Mouse (Mus musculus) heart, embryonic 15.5 days (tissue): ENCODE data around the gene Ptafr. TPM values are rescaled to one million over a fixed set of nuclear protein-coding genes. Genes with fewer than 3 reads are reported as not detected.

Source experiments
- ATAC-seq: fragments of 200-750 bp; cut with Nextera tagmentation; replicated peaks from 2 replicates; pipeline ENCODE4 v1.8.0; 2017; ENCODE audit warnings: low read depth, moderate TSS enrichment; ENCODE audit not compliant: insufficient number of reproducible peaks, insufficient read depth, low FRiP score
- H3K27ac ChIP-seq: fragments of 300-500 bp; sonication (generic); 2 replicates; pipeline ENCODE4 v1.5.1; 2015; ENCODE audit warnings: mild to moderate bottlenecking, inconsistent platforms
- H3K27me3 ChIP-seq: fragments of 300-500 bp; sonication (generic); 2 replicates; pipeline ENCODE4 v1.6.1; 2015; ENCODE audit warnings: inconsistent platforms
- H3K36me3 ChIP-seq: fragments of 300-500 bp; sonication (generic); 2 replicates; pipeline ENCODE4 v1.6.1; 2015; ENCODE audit warnings: mild to moderate bottlenecking, inconsistent platforms
- H3K4me1 ChIP-seq: fragments of 300-500 bp; sonication (generic); replicated peaks from 2 replicates; pipeline ENCODE4 v1.6.1; 2015; ENCODE audit warnings: inconsistent platforms
- H3K4me2 ChIP-seq: fragments of 300-500 bp; sonication (generic); 2 replicates; pipeline ENCODE4 v1.6.1; 2015; ENCODE audit warnings: inconsistent platforms, mild to moderate bottlenecking, moderate library complexity
- H3K4me3 ChIP-seq: fragments of 300-500 bp; sonication (generic); 2 replicates; pipeline ENCODE4 v1.5.1; 2015; ENCODE audit warnings: mild to moderate bottlenecking, inconsistent platforms
- H3K9ac ChIP-seq: fragments of 300-500 bp; sonication (generic); 2 replicates; pipeline ENCODE4 v1.6.1; 2015; ENCODE audit warnings: mild to moderate bottlenecking, inconsistent platforms
- H3K9me3 ChIP-seq: fragments of 300-500 bp; sonication (generic); replicated peaks from 2 replicates; pipeline ENCODE4 v1.6.1; 2016; ENCODE audit warnings: inconsistent platforms
- WGBS: fragments of 180-500 bp; shearing (Covaris S2); methylation state at CpG from one replicate; pipeline ENCODE4 v1.1.7; 2015; ENCODE audit warnings: mixed read lengths; 5-methylcytosine and 5-hydroxymethylcytosine counted together
- polyA plus RNA-seq: library from polyadenylated mRNA; unstranded; fragments of >200 nt; fragmentation: Nextera tagmentation; extraction: Ambion mirVana; gene quantifications from 2 replicates; pipeline ENCODE4 v1.2.1, GENCODE M21; 2015

The Ptafr gene
- polyA plus RNA-seq, 1 experiment from 2014 or later, result 0.77 TPM

DNA sequence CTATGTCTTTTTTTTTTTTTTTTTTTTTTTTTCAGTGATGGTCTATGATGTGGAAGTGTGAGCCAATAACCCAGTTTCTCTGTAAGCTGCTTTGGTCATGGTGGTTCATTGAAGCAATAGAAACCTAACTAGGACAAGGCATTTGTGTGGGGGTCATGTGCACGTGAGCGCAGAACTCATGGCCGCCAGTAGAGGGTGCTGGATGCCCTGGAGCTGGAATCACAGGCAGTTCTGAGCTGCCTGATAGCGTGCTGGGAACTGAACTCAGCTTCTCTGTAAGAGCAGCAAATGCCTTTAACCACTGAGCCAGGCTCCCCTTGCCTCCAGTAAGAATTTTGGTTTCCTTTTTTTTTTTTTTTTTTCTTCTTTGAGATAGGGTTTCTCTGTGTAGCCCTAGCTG lies 56.3 kb downstream of the Ptafr start:
- Histone ChIP-seq H3K9me3 (no peaks in the 10 kb centered on the region), H3K27me3 (no peaks in the 10 kb centered on the region), H3K4me3 (no peak overlapping the region), H3K27ac (no peak overlapping the region), H3K9ac (no peak overlapping the region), H3K4me2 (no peak overlapping the region), H3K4me1 (no peaks in the 10 kb centered on the region), H3K36me3 (no peaks in the 10 kb centered on the region)
- 84% methylated on average over 4 of the region's 4 CpGs for WGBS
- no peak for ATAC-seq

DNA sequence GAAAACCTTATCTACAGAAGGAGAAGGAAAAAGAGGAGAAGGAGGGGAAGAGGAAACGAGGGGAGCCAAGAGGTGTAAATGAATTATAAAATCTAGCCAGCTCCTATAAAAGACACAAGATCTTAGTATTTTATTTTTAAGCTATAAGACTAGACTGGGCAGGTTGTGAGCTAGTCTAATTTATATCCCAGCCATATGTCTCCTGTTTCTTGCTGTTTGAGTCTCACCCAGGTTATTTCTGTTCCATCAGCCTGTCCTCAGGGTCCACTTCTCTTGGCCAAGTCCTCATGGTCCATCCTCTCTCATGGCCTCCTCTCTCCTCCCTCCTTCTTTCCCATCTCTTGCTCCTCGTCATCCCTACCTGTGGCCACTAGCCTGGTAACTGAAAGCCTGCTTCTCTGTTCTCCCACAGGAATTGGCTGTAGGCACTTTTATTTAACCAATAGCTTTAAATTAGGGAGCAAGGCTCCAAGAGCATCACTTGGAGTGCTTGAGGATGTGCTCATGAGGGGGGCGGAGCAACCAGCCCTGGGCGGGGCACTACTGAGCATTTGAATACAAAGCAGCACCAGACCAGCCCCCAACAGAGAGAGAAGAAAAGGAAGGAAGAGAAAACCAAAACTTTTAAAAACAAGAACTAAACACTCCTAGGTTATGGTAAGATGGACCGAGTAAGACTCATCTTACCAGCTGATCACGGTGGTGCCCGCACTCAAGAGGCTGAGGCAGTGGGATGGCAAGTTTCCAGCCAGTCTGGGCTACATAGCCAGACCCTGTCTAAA lies 57.6 kb downstream of the Ptafr start:
- no peaks in the 10 kb centered on the region for H3K27me3 ChIP-seq
- no peak overlapping the region for H3K4me2 ChIP-seq
- no peak overlapping the region for H3K9ac ChIP-seq
- ATAC-seq, result no peak
- no peak overlapping the region for H3K4me3 ChIP-seq
- no peak overlapping the region for H3K27ac ChIP-seq
- H3K36me3 ChIP-seq, result no peaks in the 10 kb centered on the region
- 70% methylated on average over 7 of the region's 7 CpGs for WGBS
- no peaks in the 10 kb centered on the region for H3K4me1 ChIP-seq
- H3K9me3 ChIP-seq, result no peaks in the 10 kb centered on the region

DNA sequence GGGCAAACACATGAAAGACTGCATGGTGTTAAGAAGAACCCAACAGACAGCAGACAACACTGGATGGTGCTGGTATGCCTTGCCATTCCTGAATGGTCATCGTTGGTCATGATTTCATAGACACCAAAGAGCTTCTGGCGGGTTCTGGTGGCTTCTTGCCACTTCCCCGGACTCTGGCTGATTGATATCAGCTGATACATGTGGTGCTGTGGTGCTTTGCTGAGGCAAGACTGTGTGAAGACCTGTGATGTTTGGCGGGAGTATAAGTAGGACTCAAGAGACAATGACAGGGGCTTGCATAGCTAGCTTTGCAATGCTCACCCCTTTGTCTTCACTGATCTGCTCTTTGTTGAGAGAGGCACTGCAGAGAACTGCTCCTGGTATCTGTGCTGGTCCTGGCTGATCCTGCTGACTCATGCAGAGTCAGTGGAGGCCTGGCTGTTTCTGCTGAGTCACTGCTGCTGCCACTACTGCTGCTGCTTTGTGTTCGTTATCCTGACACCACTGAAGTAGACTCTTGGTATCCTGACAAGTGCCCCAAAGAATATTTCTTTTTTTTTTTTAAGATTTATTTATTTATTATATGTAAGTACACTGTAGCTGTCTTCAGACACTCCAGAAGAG lies 60.3 kb downstream of the Ptafr start:
- Histone ChIP-seq H3K27me3 (no peaks in the 10 kb centered on the region), H3K9me3 (no peaks in the 10 kb centered on the region), H3K4me3 (no peak overlapping the region), H3K27ac (no peak overlapping the region), H3K4me1 (no peaks in the 10 kb centered on the region), H3K9ac (no peak overlapping the region), H3K4me2 (no peak overlapping the region), H3K36me3 (no peaks in the 10 kb centered on the region)
- 76% methylated on average over 5 of the region's 5 CpGs for WGBS
- no peak for ATAC-seq

DNA sequence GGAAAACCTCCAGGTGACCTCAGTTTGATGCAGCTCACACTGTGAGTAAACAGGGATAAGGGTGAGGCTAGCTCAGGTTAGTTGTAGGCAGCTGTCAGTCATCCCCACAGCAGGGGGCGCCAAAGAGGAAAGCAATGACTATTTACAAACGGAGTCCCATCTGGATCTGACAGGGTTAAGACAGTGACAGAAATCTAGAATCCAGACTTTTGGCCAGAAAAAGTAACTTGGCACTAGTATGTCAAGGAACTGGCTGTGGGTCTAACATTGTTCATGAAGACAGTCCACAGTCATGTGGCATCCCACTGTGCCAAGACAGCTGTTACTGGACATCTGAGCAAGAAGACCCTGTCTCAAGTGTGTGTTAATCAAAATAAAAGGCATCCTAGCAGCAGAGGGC lies 65.0 kb downstream of the Ptafr start:
- no peaks in the 10 kb centered on the region for H3K27me3 ChIP-seq
- no peaks in the 10 kb centered on the region for H3K4me1 ChIP-seq
- no peak overlapping the region for H3K9ac ChIP-seq
- WGBS, result 18% methylated on average over 2 of the region's 2 CpGs
- no peaks in the 10 kb centered on the region for H3K9me3 ChIP-seq
- no peak overlapping the region for H3K4me3 ChIP-seq
- ATAC-seq, result no peak
- no peak overlapping the region for H3K27ac ChIP-seq
- no peak overlapping the region for H3K4me2 ChIP-seq
- H3K36me3 ChIP-seq, result no peaks in the 10 kb centered on the region

Other genes starting within 250 kb of the Ptafr start
- gene Trnau1ap, start 234.5 kb upstream of the Ptafr start, polyA plus RNA-seq, result 63.4 and 71.3 TPM in 2 replicates
- gene Rcc1, start 210.5 kb upstream of the Ptafr start, polyA plus RNA-seq, result 29.2 and 44.7 TPM in 2 replicates
- gene Phactr4, start 141.6 kb upstream of the Ptafr start, polyA plus RNA-seq, result 14.8 and 17.1 TPM in 2 replicates
- gene Med18, start 100.1 kb upstream of the Ptafr start, polyA plus RNA-seq, result 12.5 and 13.8 TPM in 2 replicates
- 5.1 and 7.6 TPM in 2 replicates for gene Sesn2, start 53.6 kb upstream of the Ptafr start, polyA plus RNA-seq
- 1,171 and 1,479 TPM in 2 replicates for gene Atpif1, start 30.4 kb upstream of the Ptafr start, polyA plus RNA-seq
- 97.5 and 106 TPM in 2 replicates for gene Dnajc8, start 28.5 kb upstream of the Ptafr start, polyA plus RNA-seq
- 17.4 and 22.0 TPM in 2 replicates for gene Eya3, start 74.9 kb downstream of the Ptafr start, polyA plus RNA-seq
- gene Xkr8, start 168.5 kb downstream of the Ptafr start, polyA plus RNA-seq, result 2.1 and 4.8 TPM in 2 replicates
- gene Smpdl3b, start 193.2 kb downstream of the Ptafr start, polyA plus RNA-seq, result 3.5 and 4.4 TPM in 2 replicates
- gene Rpa2, start 204.3 kb downstream of the Ptafr start, polyA plus RNA-seq, result 60.8 and 71.2 TPM in 2 replicates
- gene Themis2, start 232.3 kb downstream of the Ptafr start, polyA plus RNA-seq, result 0.94 and 1.9 TPM in 2 replicates